Mouse (Mus musculus) WW6 (cell line): ENCODE measurements at regions not wholly inside any gene's neighbourhood (a gene's known extent, or its start where the extent isn't known, plus 50 kb on each side); places are given as distances from the start of the nearest gene placed in this dataset.

ENCODE experiments used
- DNase-seq: peaks from one replicate; pipeline ENCODE4 v3.0.0-alpha.2; 2013; ENCODE audit warnings: low read depth, low spot score

DNA sequence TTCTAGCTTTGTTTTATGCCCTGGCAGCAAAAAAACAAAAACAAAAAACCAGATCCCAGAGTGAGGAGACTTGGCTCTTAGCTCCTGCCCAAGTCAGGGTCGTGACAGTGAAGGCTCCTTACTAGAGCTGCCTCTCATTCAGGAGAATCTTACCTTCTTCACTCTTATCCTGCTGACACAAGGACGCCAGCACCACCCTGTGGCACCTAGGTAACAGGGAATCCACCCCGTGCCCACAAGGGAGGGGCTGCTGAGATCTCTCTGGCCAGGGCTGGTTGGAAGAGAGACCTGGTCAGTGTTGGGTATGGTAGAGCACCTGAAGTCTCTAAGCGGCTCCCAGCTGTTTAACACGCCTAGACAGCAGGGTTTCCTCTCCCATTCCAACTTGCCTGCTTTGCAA lies 139.3 kb downstream of the Cyp26a1 start:
- no peak for DNase-seq
